Mouse (Mus musculus): ENCODE measurements around the gene Drd5. TPM values are rescaled to one million over a fixed set of nuclear protein-coding genes. Genes with fewer than 3 reads are reported as not detected.
A peak's percentile ranks its signal among the peaks of the same experiment; 100 is the strongest.

Drd5 gene
- polyA plus RNA-seq, 1 experiment from 2014 or later = not detected

- H3K36me3 ChIP-seq = no peaks in the 10 kb centered on the region
- H3K27ac ChIP-seq = peak overlapping the region; percentile 25; the same call in 1 of the 2 replicates
- no peaks in the 10 kb centered on the region for H3K9me3 ChIP-seq (replicated peaks)
- H3K4me3 ChIP-seq = peak overlapping the region; percentile 45
- peak; percentile 35 for DNase-seq (ENCODE audit: low spot score)
- H3K27me3 ChIP-seq (ENCODE audit: low read depth, poor library complexity, severe bottlenecking) = peaks cover 14% of the 10 kb centered on the region
- WGBS = 11% methylated on average over 18 of the region's 18 CpGs
- H3K4me1 ChIP-seq = peaks cover 30% of the 10 kb centered on the region
These were observed 47.7 kb downstream of the Drd5 start for GRCm38 (mm10) chr5:38366650-38367470.

GRCm38 (mm10) chr5:38371308-38371707 is 52.1 kb downstream of the Drd5 start:
- H3K27me3 ChIP-seq (ENCODE audit: low read depth, poor library complexity, severe bottlenecking) = no peaks in the 10 kb centered on the region

More at GRCm38 (mm10) chr5:38371308-38371707, 52.1 kb downstream of the Drd5 start:
- WGBS = 55% methylated on average over 1 of the region's 1 CpGs
- no peak overlapping the region for H3K4me3 ChIP-seq
- H3K4me1 ChIP-seq = peaks cover 31% of the 10 kb centered on the region
- H3K36me3 ChIP-seq = no peaks in the 10 kb centered on the region
- no peak for DNase-seq (ENCODE audit: low spot score)
- H3K9me3 ChIP-seq (replicated peaks) = no peaks in the 10 kb centered on the region
- H3K27ac ChIP-seq = no peak overlapping the region

Other genes starting within 250 kb of the Drd5 start
- gene Nsg1, start 159.5 kb upstream of the Drd5 start, polyA plus RNA-seq (2016; fragmentation: Nextera tagmentation; extraction: Ambion mirVana) = 77.7 and 110 TPM in 2 replicates
- 16.5 and 19.2 TPM in 2 replicates for gene Zbtb49, start 98.9 kb upstream of the Drd5 start, polyA plus RNA-seq (2016; fragmentation: Nextera tagmentation; extraction: Ambion mirVana)
- gene Lyar, start 98.9 kb upstream of the Drd5 start, polyA plus RNA-seq (2016; fragmentation: Nextera tagmentation; extraction: Ambion mirVana) = 170 and 208 TPM in 2 replicates
- 69.3 and 73.2 TPM in 2 replicates for gene Tmem128, start 59.2 kb upstream of the Drd5 start, polyA plus RNA-seq (2016; fragmentation: Nextera tagmentation; extraction: Ambion mirVana)
- 0.19 TPM in 1 of 2 replicates, not detected in the other for gene Otop1, start 43.4 kb upstream of the Drd5 start, polyA plus RNA-seq (2016; fragmentation: Nextera tagmentation; extraction: Ambion mirVana)
- gene Slc2a9, start 183.8 kb downstream of the Drd5 start, polyA plus RNA-seq (2016; fragmentation: Nextera tagmentation; extraction: Ambion mirVana) = 0.13 TPM in 1 of 2 replicates, not detected in the other
- gene Wdr1, start 243.9 kb downstream of the Drd5 start, polyA plus RNA-seq (2016; fragmentation: Nextera tagmentation; extraction: Ambion mirVana) = 197 and 214 TPM in 2 replicates